In genomic region chr5:66613725-66614124, GRCm38 (mm10) we compare ENCODE assay signal across 17 mouse cellular contexts. TPM values are rescaled to one million over a fixed set of nuclear protein-coding genes. Genes with fewer than 3 reads are reported as not detected.
A peak's percentile ranks its signal among the peaks of the same experiment; 100 is the strongest.
DNase-seq lines count a peak whose midpoint lies in the region; ATAC-seq lines count a peak whose summit lies in the region.
"Had no signal": no experiment of that assay in that cellular context is flagged by ENCODE, and none has a peak within 500 bp of the region (broad histone marks: within the 10 kb centered on the region; RNA-seq: fewer than 3 reads in every experiment).

No protein-coding gene starts in this region.

- no peaks in the 10 kb centered on the region for H3K9me3 ChIP-seq in heart, embryonic 15.5 days (replicated peaks)
- no peaks in the 10 kb centered on the region for H3K9me3 ChIP-seq in kidney, embryonic 15.5 days (replicated peaks)
- no peaks in the 10 kb centered on the region for H3K9me3 ChIP-seq in limb, embryonic 10.5 days (replicated peaks)
- H3K9me3 ChIP-seq: forebrain, embryonic 10.5 days; liver, embryonic 12.5 days; stomach, embryonic 15.5 days had no signal

- no peak overlapping the region for H3K4me2 ChIP-seq in heart, embryonic 15.5 days
- peak overlapping the region; percentile 22; the same call in 1 of the 2 replicates for H3K4me2 ChIP-seq in kidney, embryonic 15.5 days
- H3K4me2 ChIP-seq: liver, embryonic 12.5 days; stomach, embryonic 15.5 days had no signal

- no peak overlapping the region for H3K4me3 ChIP-seq in heart, embryonic 15.5 days
- no peak overlapping the region for H3K4me3 ChIP-seq in kidney, embryonic 15.5 days (replicated peaks)
- H3K4me3 ChIP-seq in limb, embryonic 10.5 days: no peak overlapping the region
- H3K4me3 ChIP-seq: forebrain, embryonic 10.5 days; liver, embryonic 12.5 days; stomach, embryonic 15.5 days had no signal

- 0 out of 2 replicates have a peak overlapping the region, but pooled peaks have one; percentile 7 for H3K27ac ChIP-seq in heart, embryonic 15.5 days
- peak overlapping the region; percentile 66 for H3K27ac ChIP-seq in kidney, embryonic 15.5 days
- H3K27ac ChIP-seq in limb, embryonic 10.5 days: peak overlapping the region; percentile 53; the same call in 1 of the 2 replicates
- H3K27ac ChIP-seq: liver, embryonic 12.5 days; stomach, embryonic 15.5 days had no signal

- H3K9ac ChIP-seq in heart, embryonic 15.5 days: no peak overlapping the region
- H3K9ac ChIP-seq in kidney, embryonic 15.5 days: no peak overlapping the region
- H3K9ac ChIP-seq: forebrain, postnatal 0 days; liver, embryonic 12.5 days; stomach, embryonic 15.5 days had no signal

- no peaks in the 10 kb centered on the region for H3K36me3 ChIP-seq in heart, embryonic 15.5 days
- no peaks in the 10 kb centered on the region for H3K36me3 ChIP-seq in kidney, embryonic 15.5 days
- H3K36me3 ChIP-seq in limb, embryonic 10.5 days: no peaks in the 10 kb centered on the region
- H3K36me3 ChIP-seq: forebrain, embryonic 10.5 days; liver, embryonic 12.5 days; stomach, embryonic 15.5 days had no signal

- WGBS in heart, embryonic 15.5 days: 37% methylated on average over 3 of the region's 3 CpGs
- 20% methylated on average over 3 of the region's 3 CpGs for WGBS in kidney, embryonic 15.5 days
- 77% methylated on average over 3 of the region's 3 CpGs for WGBS in limb, embryonic 10.5 days

- no peaks in the 10 kb centered on the region for H3K27me3 ChIP-seq in heart, embryonic 15.5 days
- no peaks in the 10 kb centered on the region; the same call in 1 of the 2 replicates for H3K27me3 ChIP-seq in kidney, embryonic 15.5 days
- H3K27me3 ChIP-seq in limb, embryonic 10.5 days (ENCODE audit: low read depth, poor library complexity, severe bottlenecking): no peaks in the 10 kb centered on the region
- H3K27me3 ChIP-seq: stomach, embryonic 15.5 days had no signal

- ATAC-seq in heart, embryonic 15.5 days (replicated peaks; ENCODE audit: insufficient number of reproducible peaks, insufficient read depth, low FRiP score, low read depth): no peak
- no peak for ATAC-seq in kidney, embryonic 15.5 days (replicated peaks; ENCODE audit: low FRiP score)
- ATAC-seq: forebrain, postnatal 0 days; liver, embryonic 12.5 days had no signal

- peaks cover 58% of the 10 kb centered on the region for H3K4me1 ChIP-seq in heart, embryonic 15.5 days (replicated peaks)
- H3K4me1 ChIP-seq in kidney, embryonic 15.5 days: peaks cover 78% of the 10 kb centered on the region
- H3K4me1 ChIP-seq in limb, embryonic 10.5 days: peaks cover 78% of the 10 kb centered on the region

- intact Hi-C loops in heart, postnatal 14 days (cut with DNase I): no loop called here

- DNase-seq in heart, postnatal 14 days: no peak
- DNase-seq in kidney, postnatal 14 days: no peak
- peak; percentile 44 for DNase-seq in 3T3-L1 (ENCODE audit: low read depth, low spot score)
- no peak for DNase-seq in limb, embryonic 10.5 days (ENCODE audit: low spot score)
- no peak for DNase-seq in layer of hippocampus, adult 9-11 months
- DNase-seq: forebrain, postnatal 0 days; lung, adult 18-20 months; lung, postnatal 4 days; midbrain, embryonic 14.5 days; thymus, adult 18-20 months; thymus, postnatal 36 days had no signal

RNA-seq across cellular contexts. Expression of gene Apbb2, which starts 4.9 kb away (rescaled TPM):
- polyA plus RNA-seq in heart, embryonic 15.5 days (2015; fragmentation: Nextera tagmentation; extraction: Ambion mirVana): 32.6 and 35.5 TPM in 2 replicates
- total RNA-seq in heart, postnatal 14 days (2021): 10 to 100 TPM; 48.0 to 55.1 TPM
- 57.5 and 65.4 TPM in 2 replicates for polyA plus RNA-seq in kidney, embryonic 15.5 days (2015; fragmentation: Nextera tagmentation; extraction: Ambion mirVana)
- 26.6 and 37.3 TPM in 2 replicates for polyA plus RNA-seq in limb, embryonic 10.5 days (2016; fragmentation: Nextera tagmentation; extraction: Ambion mirVana)
- total RNA-seq: MEL had no signal

Comparison
In these comparisons a context has a peak if more than half of its experiments do, and no peak if none do; other contexts are left out.
1. H3K27ac ChIP-seq: peak in every context shown above with its lines; median percentile 66 in kidney, embryonic 15.5 days; 53 in limb, embryonic 10.5 days; 7 in heart, embryonic 15.5 days.